Mouse (Mus musculus): ENCODE results near the gene Lsm11.

- TF ChIP-seq POLR2A (IDR thresholded peaks at IDR 0.05; ENCODE audit: extremely low read depth, insufficient read depth, low read length) (no peak), CTCF (IDR thresholded peaks at IDR 0.05; ENCODE audit: low read depth, low read length) (no peak)
Measured at GRCm38 (mm10) chr11:45947491-45947890, 2.8 kb upstream of the Lsm11 start.

Measured in liver, adult 2 months (tissue).